Mouse (Mus musculus): ENCODE results near the gene Polr2f.

- TF ChIP-seq POLR2A (IDR thresholded peaks at IDR 0.05; ENCODE audit: control insufficient read depth in 1 of 2, insufficient read depth in 1 of 2, low read depth in 1 of 2, low read length in 2 of 2, poor library complexity in 1 of 2) (no peak), MAX (IDR thresholded peaks at IDR 0.05; ENCODE audit: low read length) (no peak), CTCF (IDR thresholded peaks at IDR 0.05 in 2 of 3, conservative IDR thresholded peaks at IDR 0.05 in 1 of 3; ENCODE audit: control insufficient read depth in 1 of 3, insufficient read depth in 1 of 3, low read depth in 2 of 3, low read length in 3 of 3, poor library complexity in 1 of 3, severe bottlenecking in 1 of 3) (peak; percentile 10 to 34 (median 22); a peak in 3 of 6 replicates), POLR2AphosphoS5 (IDR thresholded peaks at IDR 0.05; ENCODE audit: borderline replicate concordance, low read depth, low read length) (no peak), KAT2A (conservative IDR thresholded peaks at IDR 0.05; ENCODE audit: low read depth, low read length) (no peak), MYC (IDR thresholded peaks at IDR 0.05; ENCODE audit: low read depth, low read length) (no peak), EP300 (IDR thresholded peaks at IDR 0.05; ENCODE audit: low read depth in 1 of 2, low read length in 2 of 2) (no peak), NELFE (IDR thresholded peaks at IDR 0.05; ENCODE audit: low read depth, low read length) (no peak), ZKSCAN1 (IDR thresholded peaks at IDR 0.05; ENCODE audit: low read depth, low read length) (no peak), GATA1 (IDR thresholded peaks at IDR 0.05; ENCODE audit: low read depth, low read length) (no peak), UBTF (IDR thresholded peaks at IDR 0.05; ENCODE audit: borderline replicate concordance, insufficient read depth, low read depth, low read length) (no peak)
These were observed 47.5 kb upstream of the Polr2f start for GRCm38 (mm10) chr15:79093083-79093839.
